10 mouse cellular contexts compared by ENCODE assay signal in genomic region chr11:69983377-69983776, GRCm38 (mm10). TPM values are rescaled to one million over a fixed set of nuclear protein-coding genes. Genes with fewer than 3 reads are reported as not detected.
DNase-seq lines count a peak whose midpoint lies in the region; ATAC-seq and TF ChIP-seq lines count a peak whose summit lies in the region.
"Had no signal": no experiment of that assay in that cellular context is flagged by ENCODE, and none has a peak within 500 bp of the region (broad histone marks: within the 10 kb centered on the region; RNA-seq: fewer than 3 reads in every experiment).

No protein-coding gene starts in this region.

- WGBS in lung, embryonic 14.5 days, result 73% methylated on average over 4 of the region's 4 CpGs
- WGBS in limb, embryonic 12.5 days, result 86% methylated on average over 4 of the region's 4 CpGs

- ATAC-seq in lung, embryonic 14.5 days (ENCODE audit: insufficient read depth), result no peak
- ATAC-seq in limb, embryonic 12.5 days (ENCODE audit: insufficient number of reproducible peaks, insufficient read depth, low FRiP score, low TSS enrichment, low read depth), result no peak
- no peak for ATAC-seq in erythroid progenitor cell, adult 5-6 weeks (replicated peaks; ENCODE audit: low FRiP score, poor library complexity, severe bottlenecking)
- ATAC-seq: Patski had no signal

- TF ChIP-seq CTCF in lung, embryonic 14.5 days (IDR thresholded peaks at IDR 0.05; ENCODE audit: low read depth), result no peak

- no peaks in the 10 kb centered on the region for H3K27me3 ChIP-seq in lung, embryonic 14.5 days (ENCODE audit: insufficient read depth, low read length)
- no peaks in the 10 kb centered on the region for H3K27me3 ChIP-seq in limb, embryonic 12.5 days
- H3K27me3 ChIP-seq: Patski had no signal

- peaks cover 11% of the 10 kb centered on the region; the same call in 1 of the 2 replicates for H3K4me1 ChIP-seq in lung, embryonic 14.5 days (ENCODE audit: insufficient read depth)
- H3K4me1 ChIP-seq in limb, embryonic 12.5 days (replicated peaks), result peaks cover 28% of the 10 kb centered on the region

- H3K4me2 ChIP-seq in lung, embryonic 14.5 days, result peak overlapping the region; percentile 67
- H3K4me2 ChIP-seq in limb, embryonic 12.5 days, result peak overlapping the region; percentile 93

- H3K9me3 ChIP-seq in lung, embryonic 14.5 days (ENCODE audit: low read depth, low read length), result no peaks in the 10 kb centered on the region
- H3K9me3 ChIP-seq in limb, embryonic 12.5 days, result no peaks in the 10 kb centered on the region

- 0 out of 2 replicates have a peak overlapping the region, but pooled peaks have one; percentile 100 for H3K4me3 ChIP-seq in lung, embryonic 14.5 days (ENCODE audit: low read depth, low read length)
- peak overlapping the region; percentile 90 for H3K4me3 ChIP-seq in limb, embryonic 12.5 days (replicated peaks)

- no peak for DNase-seq in lung, embryonic 14.5 days
- DNase-seq in lung, postnatal 36 days, result no peak
- DNase-seq in gastrocnemius, postnatal 25 days, result peak; percentile 71
- DNase-seq in skeletal muscle tissue, adult 2 months (ENCODE audit: low read depth, low spot score), result peak; percentile 88
- DNase-seq in kidney, adult 8-10 months, result no peak
- no peak for DNase-seq in spleen, adult 18-20 months
- DNase-seq: thymus, postnatal 14 days had no signal

- H3K36me3 ChIP-seq in lung, embryonic 14.5 days (ENCODE audit: insufficient read depth), result peaks cover 49% of the 10 kb centered on the region
- H3K36me3 ChIP-seq in limb, embryonic 12.5 days, result peaks cover 62% of the 10 kb centered on the region

- peak overlapping the region; percentile 98 for H3K9ac ChIP-seq in lung, embryonic 14.5 days
- peak overlapping the region; percentile 98 for H3K9ac ChIP-seq in limb, embryonic 12.5 days (replicated peaks)

- H3K27ac ChIP-seq in lung, embryonic 14.5 days (ENCODE audit: low read depth), result no peak overlapping the region
- H3K27ac ChIP-seq in limb, embryonic 12.5 days, result no peak overlapping the region

RNA-seq across cellular contexts. Expression of gene Elp5, which starts 1.1 kb away (rescaled TPM):
- polyA plus RNA-seq in lung, embryonic 14.5 days (2014; fragmentation: Nextera tagmentation; extraction: Ambion mirVana), result 108 and 113 TPM in 2 replicates
- total RNA-seq in gastrocnemius, postnatal 25 days (2021), result 10 to 100 TPM; 37.0 to 44.2 TPM
- 124 and 126 TPM in 2 replicates for polyA plus RNA-seq in limb, embryonic 12.5 days (2016; fragmentation: Nextera tagmentation; extraction: Ambion mirVana)
- 45.0 and 50.7 TPM in 2 replicates for total RNA-seq in erythroid progenitor cell, adult 5-6 weeks (2015; ENCODE audit: low replicate concordance)
- total RNA-seq in erythroid progenitor cell, adult 5-6 weeks (2017; ENCODE audit: low replicate concordance), result 25.3 and 45.8 TPM in 2 replicates

RNA-seq across cellular contexts. Expression of gene Ctdnep1, which starts 2.4 kb away (rescaled TPM):
- polyA plus RNA-seq in lung, embryonic 14.5 days (2014; fragmentation: Nextera tagmentation; extraction: Ambion mirVana), result 25.4 and 28.3 TPM in 2 replicates
- 100 to 1,000 TPM; 195 to 205 TPM for total RNA-seq in gastrocnemius, postnatal 25 days (2021)
- 24.5 and 27.8 TPM in 2 replicates for polyA plus RNA-seq in limb, embryonic 12.5 days (2016; fragmentation: Nextera tagmentation; extraction: Ambion mirVana)
- 49.4 and 83.4 TPM in 2 replicates for total RNA-seq in erythroid progenitor cell, adult 5-6 weeks (2015; ENCODE audit: low replicate concordance)
- 17.1 and 20.9 TPM in 2 replicates for total RNA-seq in erythroid progenitor cell, adult 5-6 weeks (2017; ENCODE audit: low replicate concordance)

RNA-seq across cellular contexts. Expression of gene Gabarap, which starts 7.6 kb away (rescaled TPM):
- polyA plus RNA-seq in lung, embryonic 14.5 days (2014; fragmentation: Nextera tagmentation; extraction: Ambion mirVana), result 444 and 455 TPM in 2 replicates
- 100 to 1,000 TPM; 148 to 170 TPM for total RNA-seq in gastrocnemius, postnatal 25 days (2021)
- polyA plus RNA-seq in limb, embryonic 12.5 days (2016; fragmentation: Nextera tagmentation; extraction: Ambion mirVana), result 398 and 426 TPM in 2 replicates
- 393 and 394 TPM in 2 replicates for total RNA-seq in erythroid progenitor cell, adult 5-6 weeks (2015; ENCODE audit: low replicate concordance)
- 161 and 239 TPM in 2 replicates for total RNA-seq in erythroid progenitor cell, adult 5-6 weeks (2017; ENCODE audit: low replicate concordance)

RNA-seq across cellular contexts. Expression of gene Phf23, which starts 12.2 kb away (rescaled TPM):
- 41.1 and 42.8 TPM in 2 replicates for polyA plus RNA-seq in lung, embryonic 14.5 days (2014; fragmentation: Nextera tagmentation; extraction: Ambion mirVana)
- total RNA-seq in gastrocnemius, postnatal 25 days (2021), result 10 to 100 TPM; 15.0 to 16.1 TPM
- polyA plus RNA-seq in limb, embryonic 12.5 days (2016; fragmentation: Nextera tagmentation; extraction: Ambion mirVana), result 102 and 108 TPM in 2 replicates
- 18.7 and 21.4 TPM in 2 replicates for total RNA-seq in erythroid progenitor cell, adult 5-6 weeks (2015; ENCODE audit: low replicate concordance)
- 22.2 and 25.4 TPM in 2 replicates for total RNA-seq in erythroid progenitor cell, adult 5-6 weeks (2017; ENCODE audit: low replicate concordance)

RNA-seq across cellular contexts. Expression of gene Dvl2, which starts 17.0 kb away (rescaled TPM):
- polyA plus RNA-seq in lung, embryonic 14.5 days (2014; fragmentation: Nextera tagmentation; extraction: Ambion mirVana), result 36.2 and 40.8 TPM in 2 replicates
- 1 to 10 TPM; 3.7 to 4.1 TPM for total RNA-seq in gastrocnemius, postnatal 25 days (2021)
- polyA plus RNA-seq in limb, embryonic 12.5 days (2016; fragmentation: Nextera tagmentation; extraction: Ambion mirVana), result 69.4 and 69.5 TPM in 2 replicates
- total RNA-seq in erythroid progenitor cell, adult 5-6 weeks (2015; ENCODE audit: low replicate concordance), result 2.9 and 4.3 TPM in 2 replicates
- total RNA-seq in erythroid progenitor cell, adult 5-6 weeks (2017; ENCODE audit: low replicate concordance), result 0.30 and 2.4 TPM in 2 replicates

Comparison
In these comparisons a context has a peak if more than half of its experiments do, and no peak if none do; other contexts are left out.
1. DNase-seq: peak in gastrocnemius, postnatal 25 days (single experiment) and skeletal muscle tissue, adult 2 months (single experiment); none in lung, embryonic 14.5 days (single experiment), lung, postnatal 36 days (single experiment), kidney, adult 8-10 months (0 of 2) and spleen, adult 18-20 months (0 of 2).